Mouse (Mus musculus) small intestine, adult 10 weeks (tissue): ENCODE measurements around the gene Gm28891. TPM values are rescaled to one million over a fixed set of nuclear protein-coding genes. Genes with fewer than 3 reads are reported as not detected.

Experiments
- polyA plus RNA-seq: library from polyadenylated mRNA; stranded (reverse); fragments of 350-450 nt; fragmentation: Illumina TruSeq; extraction: RNeasy Lipid Tissue Mini Kit (QIAGEN cat#74804); gene quantifications from one replicate; pipeline ENCODE4 v1.2.3, GENCODE M21; 2014; ENCODE audit warnings: low replicate concordance

Gene Gm28891
- not detected for polyA plus RNA-seq

GRCm38 (mm10) chrY:60240902-60241301 is at the start of gene Gm28891:
TSS of gene Gm28891 (plus strand) at chrY:60241202.

